Comparison of ENCODE assay signal across 27 mouse cellular contexts in genomic region chr15:12298231-12298737, GRCm38 (mm10). TPM values are rescaled to one million over a fixed set of nuclear protein-coding genes. Genes with fewer than 3 reads are reported as not detected.
"Had no signal": no experiment of that assay in that cellular context is flagged by ENCODE, and none has a peak within 500 bp of the region (broad histone marks: within the 10 kb centered on the region; RNA-seq: fewer than 3 reads in every experiment).

No protein-coding gene starts in this region.

- ATAC-seq: forebrain, embryonic 16.5 days; hindbrain, embryonic 16.5 days; inflammation-experienced regulatory T-cells, adult 6 months; intestine, embryonic 15.5 days; intestine, postnatal 0 days; liver, embryonic 12.5 days had no signal

- H3K27ac ChIP-seq: gastrocnemius, adult 2 months; heart, adult 2 months; hindbrain, embryonic 10.5 days; hindbrain, embryonic 12.5 days; hindbrain, embryonic 14.5 days; intestine, embryonic 15.5 days; kidney, postnatal 0 days; limb, embryonic 13.5 days; limb, embryonic 15.5 days; liver, embryonic 12.5 days; liver, embryonic 14.5 days had no signal

- H3K4me2 ChIP-seq: heart, embryonic 11.5 days; hindbrain, embryonic 12.5 days; hindbrain, embryonic 14.5 days; intestine, embryonic 15.5 days; limb, embryonic 13.5 days; limb, embryonic 15.5 days; liver, embryonic 12.5 days had no signal

- H3K4me1 ChIP-seq: hindbrain, embryonic 10.5 days; hindbrain, embryonic 12.5 days; intestine, embryonic 15.5 days; limb, embryonic 13.5 days; limb, embryonic 15.5 days had no signal

- H3K9me3 ChIP-seq: hindbrain, embryonic 10.5 days; hindbrain, embryonic 12.5 days; intestine, embryonic 15.5 days; limb, embryonic 13.5 days; limb, embryonic 15.5 days; liver, embryonic 12.5 days had no signal

- H3K36me3 ChIP-seq: hindbrain, embryonic 10.5 days; hindbrain, embryonic 12.5 days; intestine, embryonic 15.5 days; limb, embryonic 13.5 days; limb, embryonic 15.5 days; liver, embryonic 12.5 days had no signal

- H3K9ac ChIP-seq: hindbrain, embryonic 12.5 days; hindbrain, embryonic 14.5 days; intestine, embryonic 15.5 days; limb, embryonic 13.5 days; limb, embryonic 15.5 days; liver, embryonic 12.5 days; liver, embryonic 14.5 days had no signal

- DNase-seq: gastrocnemius, adult 2 months; gastrocnemius, postnatal 10 days; gastrocnemius, postnatal 25 days; heart, adult 2 months; heart, postnatal 10 days; heart, postnatal 4 days; layer of hippocampus, adult 9-11 months; layer of hippocampus, postnatal 36 days; left cerebral cortex, postnatal 4 days had no signal

- H3K27me3 ChIP-seq: hindbrain, embryonic 12.5 days; intestine, embryonic 15.5 days; limb, embryonic 13.5 days; limb, embryonic 15.5 days; liver, embryonic 12.5 days had no signal

- H3K4me3 ChIP-seq: gastrocnemius, adult 2 months; heart, adult 2 months; hindbrain, embryonic 10.5 days; hindbrain, embryonic 12.5 days; intestine, embryonic 15.5 days; limb, embryonic 13.5 days; limb, embryonic 15.5 days; liver, embryonic 12.5 days had no signal

RNA-seq across cellular contexts. Expression of gene 1810049J17Rik, which starts 23.4 kb away (rescaled TPM):
- total RNA-seq: gastrocnemius, adult 2 months; gastrocnemius, postnatal 10 days; granulocyte monocyte progenitor cell, adult 5-6 weeks; heart, adult 2 months; left cerebral cortex, postnatal 4 days; liver, adult 2 months had no signal
- polyA plus RNA-seq: forebrain, embryonic 16.5 days; frontal cortex, adult 2 months; heart, adult 2 months; heart, embryonic 11.5 days; inflammation-experienced regulatory T-cells, adult 6 months; large intestine, adult 2 months; liver, adult 2 months had no signal
